Mouse (Mus musculus): ENCODE measurements around the gene Tent4a. TPM values are rescaled to one million over a fixed set of nuclear protein-coding genes. Genes with fewer than 3 reads are reported as not detected.

Gene Tent4a
- polyA plus RNA-seq, 1 experiment from 2014 or later: 10.5 TPM

GRCm38 (mm10) chr13:69554255-69554654, 19.8 kb upstream of the Tent4a start:
- no peak overlapping the region for H3K9ac ChIP-seq (ENCODE audit: low read length)
- no peak overlapping the region for H3K4me2 ChIP-seq (ENCODE audit: low read depth)
- no peak overlapping the region for H3K27ac ChIP-seq (ENCODE audit: low read depth, low read length)
- H3K4me3 ChIP-seq (ENCODE audit: low read depth, low read length): no peak overlapping the region
- no peak for DNase-seq (ENCODE audit: low spot score)
- H3K4me1 ChIP-seq (ENCODE audit: control insufficient read depth, insufficient read depth, low read length): no peaks in the 10 kb centered on the region
- H3K27me3 ChIP-seq (ENCODE audit: control insufficient read depth, insufficient read depth, low read length): no peaks in the 10 kb centered on the region
- H3K9me3 ChIP-seq (ENCODE audit: control insufficient read depth, low read length): no peaks in the 10 kb centered on the region
- no peaks in the 10 kb centered on the region for H3K36me3 ChIP-seq (ENCODE audit: control insufficient read depth, insufficient read depth, low read length)
- WGBS: 84% methylated on average over 9 of the region's 9 CpGs
- ATAC-seq (ENCODE audit: insufficient read depth, low FRiP score, low TSS enrichment): no peak

GRCm38 (mm10) chr13:69553024-69553423, 18.6 kb upstream of the Tent4a start:
- no peak overlapping the region for H3K9ac ChIP-seq (ENCODE audit: low read length)
- ATAC-seq (ENCODE audit: insufficient read depth, low FRiP score, low TSS enrichment): no peak
- H3K9me3 ChIP-seq (ENCODE audit: control insufficient read depth, low read length): no peaks in the 10 kb centered on the region
- H3K4me3 ChIP-seq (ENCODE audit: low read depth, low read length): no peak overlapping the region
- H3K4me2 ChIP-seq (ENCODE audit: low read depth): no peak overlapping the region
- H3K36me3 ChIP-seq (ENCODE audit: control insufficient read depth, insufficient read depth, low read length): no peaks in the 10 kb centered on the region
- no peak overlapping the region for H3K27ac ChIP-seq (ENCODE audit: low read depth, low read length)
- H3K4me1 ChIP-seq (ENCODE audit: control insufficient read depth, insufficient read depth, low read length): no peaks in the 10 kb centered on the region
- WGBS: 20% methylated on average over 5 of the region's 5 CpGs
- DNase-seq (ENCODE audit: low spot score): no peak
- no peaks in the 10 kb centered on the region for H3K27me3 ChIP-seq (ENCODE audit: control insufficient read depth, insufficient read depth, low read length)

- Histone ChIP-seq H3K36me3 (ENCODE audit: control insufficient read depth, insufficient read depth, low read length) (no peaks in the 10 kb centered on the region), H3K4me3 (ENCODE audit: low read depth, low read length) (no peak overlapping the region), H3K27ac (ENCODE audit: low read depth, low read length) (no peak overlapping the region), H3K27me3 (ENCODE audit: control insufficient read depth, insufficient read depth, low read length) (no peaks in the 10 kb centered on the region), H3K9me3 (ENCODE audit: control insufficient read depth, low read length) (no peaks in the 10 kb centered on the region), H3K4me1 (ENCODE audit: control insufficient read depth, insufficient read depth, low read length) (no peaks in the 10 kb centered on the region), H3K9ac (ENCODE audit: low read length) (no peak overlapping the region), H3K4me2 (ENCODE audit: low read depth) (no peak overlapping the region)
- WGBS: 90% methylated on average over 2 of the region's 2 CpGs
- DNase-seq (ENCODE audit: low spot score): no peak
- no peak for ATAC-seq (ENCODE audit: insufficient read depth, low FRiP score, low TSS enrichment)
Observed at GRCm38 (mm10) chr13:69550831-69551230, 16.4 kb upstream of the Tent4a start.

- H3K9me3 ChIP-seq (ENCODE audit: control insufficient read depth, low read length): no peaks in the 10 kb centered on the region
- H3K4me2 ChIP-seq (ENCODE audit: low read depth): no peak overlapping the region
- H3K9ac ChIP-seq (ENCODE audit: low read length): no peak overlapping the region
- H3K27ac ChIP-seq (ENCODE audit: low read depth, low read length): no peak overlapping the region
- ATAC-seq (ENCODE audit: insufficient read depth, low FRiP score, low TSS enrichment) (no peak), DNase-seq (ENCODE audit: low spot score) (no peak)
- H3K27me3 ChIP-seq (ENCODE audit: control insufficient read depth, insufficient read depth, low read length): no peaks in the 10 kb centered on the region
- H3K4me3 ChIP-seq (ENCODE audit: low read depth, low read length): no peak overlapping the region
- 54% methylated on average over 8 of the region's 8 CpGs for WGBS
- H3K4me1 ChIP-seq (ENCODE audit: control insufficient read depth, insufficient read depth, low read length): no peaks in the 10 kb centered on the region
- no peaks in the 10 kb centered on the region for H3K36me3 ChIP-seq (ENCODE audit: control insufficient read depth, insufficient read depth, low read length)
Observed at GRCm38 (mm10) chr13:69549980-69550379, 15.6 kb upstream of the Tent4a start.

- ATAC-seq (ENCODE audit: insufficient read depth, low FRiP score, low TSS enrichment) (no peak), DNase-seq (ENCODE audit: low spot score) (no peak)
- no peak overlapping the region for H3K27ac ChIP-seq (ENCODE audit: low read depth, low read length)
- H3K9me3 ChIP-seq (ENCODE audit: control insufficient read depth, low read length): no peaks in the 10 kb centered on the region
- H3K4me3 ChIP-seq (ENCODE audit: low read depth, low read length): no peak overlapping the region
- WGBS: 72% methylated on average over 16 of the region's 16 CpGs
- H3K9ac ChIP-seq (ENCODE audit: low read length): no peak overlapping the region
- H3K36me3 ChIP-seq (ENCODE audit: control insufficient read depth, insufficient read depth, low read length): no peaks in the 10 kb centered on the region
- H3K27me3 ChIP-seq (ENCODE audit: control insufficient read depth, insufficient read depth, low read length): no peaks in the 10 kb centered on the region
- 0 out of 2 replicates have a peak, but pooled peaks cover 2% of the 10 kb centered on the region for H3K4me1 ChIP-seq (ENCODE audit: control insufficient read depth, insufficient read depth, low read length)
- H3K4me2 ChIP-seq (ENCODE audit: low read depth): no peak overlapping the region
Observed at GRCm38 (mm10) chr13:69547488-69548180, 13.2 kb upstream of the Tent4a start.

GRCm38 (mm10) chr13:69545019-69545418, 10.6 kb upstream of the Tent4a start:
- DNase-seq (ENCODE audit: low spot score) (peak; percentile 74), ATAC-seq (ENCODE audit: insufficient read depth, low FRiP score, low TSS enrichment) (peak; percentile 37; the same call in 1 of the 2 replicates)
- Histone ChIP-seq H3K9ac (ENCODE audit: low read length) (no peak overlapping the region), H3K27ac (ENCODE audit: low read depth, low read length) (no peak overlapping the region), H3K36me3 (ENCODE audit: control insufficient read depth, insufficient read depth, low read length) (no peaks in the 10 kb centered on the region), H3K27me3 (ENCODE audit: control insufficient read depth, insufficient read depth, low read length) (no peaks in the 10 kb centered on the region), H3K4me3 (ENCODE audit: low read depth, low read length) (no peak overlapping the region), H3K9me3 (ENCODE audit: control insufficient read depth, low read length) (no peaks in the 10 kb centered on the region), H3K4me1 (ENCODE audit: control insufficient read depth, insufficient read depth, low read length) (0 out of 2 replicates have a peak, but pooled peaks cover 2% of the 10 kb centered on the region), H3K4me2 (ENCODE audit: low read depth) (no peak overlapping the region)
- WGBS: 24% methylated on average over 3 of the region's 3 CpGs

GRCm38 (mm10) chr13:69543595-69543994, 9.2 kb upstream of the Tent4a start:
- Histone ChIP-seq H3K9ac (ENCODE audit: low read length) (no peak overlapping the region), H3K4me1 (ENCODE audit: control insufficient read depth, insufficient read depth, low read length) (0 out of 2 replicates have a peak, but pooled peaks cover 5% of the 10 kb centered on the region), H3K36me3 (ENCODE audit: control insufficient read depth, insufficient read depth, low read length) (no peaks in the 10 kb centered on the region), H3K9me3 (ENCODE audit: control insufficient read depth, low read length) (no peaks in the 10 kb centered on the region), H3K4me2 (ENCODE audit: low read depth) (peak overlapping the region; percentile 19; the same call in 1 of the 2 replicates), H3K27ac (ENCODE audit: low read depth, low read length) (no peak overlapping the region), H3K27me3 (ENCODE audit: control insufficient read depth, insufficient read depth, low read length) (no peaks in the 10 kb centered on the region), H3K4me3 (ENCODE audit: low read depth, low read length) (0 out of 2 replicates have a peak overlapping the region, but pooled peaks have one; percentile 6)
- DNase-seq (ENCODE audit: low spot score): no peak
- WGBS: 48% methylated on average over 12 of the region's 12 CpGs
- no peak for ATAC-seq (ENCODE audit: insufficient read depth, low FRiP score, low TSS enrichment)

- no peaks in the 10 kb centered on the region for H3K9me3 ChIP-seq (ENCODE audit: control insufficient read depth, low read length)
- ATAC-seq (ENCODE audit: insufficient read depth, low FRiP score, low TSS enrichment) (no peak), DNase-seq (ENCODE audit: low spot score) (no peak)
- 39% methylated on average over 17 of the region's 17 CpGs for WGBS
- H3K9ac ChIP-seq (ENCODE audit: low read length): no peak overlapping the region
- no peak overlapping the region for H3K27ac ChIP-seq (ENCODE audit: low read depth, low read length)
- no peak overlapping the region for H3K4me3 ChIP-seq (ENCODE audit: low read depth, low read length)
- H3K4me2 ChIP-seq (ENCODE audit: low read depth): no peak overlapping the region
- no peaks in the 10 kb centered on the region for H3K36me3 ChIP-seq (ENCODE audit: control insufficient read depth, insufficient read depth, low read length)
- H3K4me1 ChIP-seq (ENCODE audit: control insufficient read depth, insufficient read depth, low read length): 0 out of 2 replicates have a peak, but pooled peaks cover 6% of the 10 kb centered on the region
- no peaks in the 10 kb centered on the region for H3K27me3 ChIP-seq (ENCODE audit: control insufficient read depth, insufficient read depth, low read length)
Observed at GRCm38 (mm10) chr13:69542571-69543352, 8.3 kb upstream of the Tent4a start.

Measured in neural tube, embryonic 11.5 days (tissue).